Mouse (Mus musculus) forebrain, embryonic 12.5 days (tissue): ENCODE data around the gene 1700016D06Rik. TPM values are rescaled to one million over a fixed set of nuclear protein-coding genes. Genes with fewer than 3 reads are reported as not detected.

ENCODE experiments used
- ATAC-seq: fragments of 200-750 bp; cut with Nextera tagmentation; 2 replicates; pipeline ENCODE4 v1.8.0; 2017; ENCODE audit warnings: moderate TSS enrichment; ENCODE audit not compliant: low FRiP score
- H3K27ac ChIP-seq: fragments of 300-500 bp; sonication (generic); 2 replicates; pipeline ENCODE4 v1.5.1; 2016; ENCODE audit warnings: mild to moderate bottlenecking
- H3K27me3 ChIP-seq: fragments of 300-500 bp; sonication (generic); 2 replicates; pipeline ENCODE4 v1.6.1; 2016; ENCODE audit warnings: mild to moderate bottlenecking
- H3K36me3 ChIP-seq: fragments of 300-500 bp; sonication (generic); replicated peaks from 2 replicates; pipeline ENCODE4 v1.6.1; 2016; ENCODE audit warnings: mild to moderate bottlenecking
- H3K4me1 ChIP-seq: fragments of 300-500 bp; sonication (generic); 2 replicates; pipeline ENCODE4 v1.6.1; 2016
- H3K4me2 ChIP-seq: fragments of 300-500 bp; sonication (generic); 2 replicates; pipeline ENCODE4 v1.6.1; 2016; ENCODE audit warnings: mild to moderate bottlenecking, moderate library complexity
- H3K4me3 ChIP-seq: fragments of 300-500 bp; sonication (generic); replicated peaks from 2 replicates; pipeline ENCODE4 v1.5.1; 2016; ENCODE audit warnings: mild to moderate bottlenecking
- H3K9ac ChIP-seq: fragments of 300-500 bp; sonication (generic); 2 replicates; pipeline ENCODE4 v1.6.1; 2016; ENCODE audit warnings: mild to moderate bottlenecking
- H3K9me3 ChIP-seq: fragments of 300-500 bp; sonication (generic); 2 replicates; pipeline ENCODE4 v1.6.1; 2016
- WGBS: fragments of 180-500 bp; shearing (Covaris S2); methylation state at CpG from one replicate; pipeline ENCODE4 v1.1.7; 2016; 5-methylcytosine and 5-hydroxymethylcytosine counted together
- microRNA-seq: library from miRNA; unstranded; fragments of <30 nt; microRNA quantifications from one replicate; pipeline ENCODE4, GENCODE M21; 2017
- polyA plus RNA-seq: library from polyadenylated mRNA; unstranded; fragments of >200 nt; fragmentation: Nextera tagmentation; extraction: Ambion mirVana; gene quantifications from 2 replicates; pipeline ENCODE4 v1.2.1, GENCODE M21; 2016

Gene 1700016D06Rik
- polyA plus RNA-seq, 1 experiment from 2014 or later: not detected

DNA sequence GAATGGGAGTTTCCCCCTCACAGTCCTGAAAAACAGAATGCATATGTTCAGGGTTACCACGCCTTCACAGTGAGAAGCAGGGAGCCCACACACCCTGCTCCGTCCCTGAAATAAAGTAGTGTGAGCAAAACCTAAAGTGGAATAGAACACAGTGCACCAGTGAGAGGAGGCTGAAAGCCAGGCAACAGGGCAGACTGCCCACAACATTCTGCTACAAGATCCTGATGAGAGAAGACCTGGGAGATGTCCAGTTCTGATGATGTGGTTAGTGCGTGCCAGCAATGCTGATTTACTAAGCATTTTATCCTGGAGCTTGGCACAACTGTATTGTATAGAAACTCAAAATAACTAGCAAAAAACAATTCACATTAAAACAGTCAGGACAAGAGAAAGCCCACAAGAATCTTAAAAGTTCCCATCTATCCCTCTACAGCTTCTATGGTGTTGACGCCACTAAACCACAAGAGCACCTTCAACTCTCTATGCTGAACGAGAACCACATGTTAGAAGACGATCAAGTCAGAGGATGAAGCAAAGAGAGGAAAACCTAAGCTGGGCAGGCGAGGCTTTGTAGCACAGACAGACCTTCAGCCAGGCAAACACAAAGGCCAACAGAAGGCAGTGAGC lies 72.2 kb downstream of the 1700016D06Rik start:
- Histone ChIP-seq H3K4me3 (no peak overlapping the region), H3K27ac (no peak overlapping the region), H3K4me2 (no peak overlapping the region), H3K9ac (no peak overlapping the region), H3K9me3 (no peaks in the 10 kb centered on the region), H3K27me3 (no peaks in the 10 kb centered on the region), H3K4me1 (peaks cover 14% of the 10 kb centered on the region), H3K36me3 (peaks cover 64% of the 10 kb centered on the region)
- ATAC-seq: no peak
- WGBS: 78% methylated on average over 7 of the region's 7 CpGs

- Histone ChIP-seq H3K9ac (no peak overlapping the region), H3K36me3 (peaks cover 70% of the 10 kb centered on the region), H3K4me2 (no peak overlapping the region), H3K9me3 (no peaks in the 10 kb centered on the region), H3K27me3 (no peaks in the 10 kb centered on the region), H3K27ac (no peak overlapping the region), H3K4me1 (peaks cover 5% of the 10 kb centered on the region), H3K4me3 (no peak overlapping the region)
- WGBS: 84% methylated on average over 9 of the region's 9 CpGs
- ATAC-seq: no peak
These were observed 73.1 kb downstream of the 1700016D06Rik start for GRCm38 (mm10) chr8:11627717-11628116.

DNA sequence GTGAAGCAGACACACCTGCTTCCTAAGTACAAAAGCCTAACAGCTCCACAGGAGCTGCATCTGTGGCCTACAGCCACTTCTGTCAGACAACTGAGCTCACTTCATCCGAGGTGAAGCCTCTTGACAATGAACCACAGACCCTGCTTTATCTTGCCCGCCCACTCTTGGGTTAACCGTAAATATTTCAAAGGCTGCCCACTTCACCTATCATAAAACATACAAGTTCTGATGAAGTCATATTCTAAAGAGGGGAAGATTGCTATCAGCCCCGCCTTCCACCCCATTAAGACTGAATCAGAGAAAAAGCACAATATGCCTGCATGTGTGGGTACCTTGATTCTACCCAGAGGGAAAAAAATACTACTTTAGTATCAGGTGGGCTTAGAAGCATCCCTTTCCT lies 75.8 kb downstream of the 1700016D06Rik start:
- ATAC-seq: no peak
- Histone ChIP-seq H3K9ac (no peak overlapping the region), H3K36me3 (peaks cover 72% of the 10 kb centered on the region), H3K4me3 (no peak overlapping the region), H3K27me3 (no peaks in the 10 kb centered on the region), H3K9me3 (no peaks in the 10 kb centered on the region), H3K4me2 (no peak overlapping the region), H3K27ac (no peak overlapping the region), H3K4me1 (no peaks in the 10 kb centered on the region)
- 83% methylated on average over 4 of the region's 4 CpGs for WGBS

GRCm38 (mm10) chr8:11619091-11619490 lies 81.8 kb downstream of the 1700016D06Rik start:
- Histone ChIP-seq H3K4me1 (no peaks in the 10 kb centered on the region; the same call in 1 of the 2 replicates), H3K27me3 (no peaks in the 10 kb centered on the region), H3K27ac (no peak overlapping the region), H3K9me3 (no peaks in the 10 kb centered on the region), H3K4me2 (no peak overlapping the region), H3K9ac (no peak overlapping the region), H3K36me3 (peaks cover 80% of the 10 kb centered on the region), H3K4me3 (no peak overlapping the region)
- no peak for ATAC-seq
- WGBS: 89% methylated on average over 3 of the region's 3 CpGs

DNA sequence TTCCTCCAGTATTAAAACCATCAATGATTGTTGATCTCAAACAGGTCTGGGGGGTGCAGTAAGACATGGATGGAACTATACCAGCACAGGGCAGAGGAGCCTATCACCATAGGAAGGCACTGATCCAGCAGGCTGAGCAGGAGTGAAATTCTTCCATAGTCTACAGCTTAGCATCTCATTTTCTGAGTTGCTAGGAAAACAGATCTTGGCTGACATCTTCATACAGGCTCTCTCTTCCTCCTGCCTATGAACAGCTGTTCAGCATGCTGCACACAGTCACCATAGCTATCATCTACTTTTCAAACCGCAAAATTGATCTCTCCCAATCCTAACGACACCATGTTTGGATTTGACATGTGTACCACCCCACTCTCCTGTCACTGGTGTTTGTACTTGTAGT lies 82.8 kb downstream of the 1700016D06Rik start:
- ATAC-seq: no peak
- Histone ChIP-seq H3K27me3 (no peaks in the 10 kb centered on the region), H3K9me3 (no peaks in the 10 kb centered on the region), H3K9ac (no peak overlapping the region), H3K4me2 (no peak overlapping the region), H3K36me3 (peaks cover 85% of the 10 kb centered on the region), H3K4me1 (no peaks in the 10 kb centered on the region; the same call in 1 of the 2 replicates), H3K27ac (no peak overlapping the region), H3K4me3 (no peak overlapping the region)
- WGBS: 87% methylated on average over 2 of the region's 2 CpGs

DNA sequence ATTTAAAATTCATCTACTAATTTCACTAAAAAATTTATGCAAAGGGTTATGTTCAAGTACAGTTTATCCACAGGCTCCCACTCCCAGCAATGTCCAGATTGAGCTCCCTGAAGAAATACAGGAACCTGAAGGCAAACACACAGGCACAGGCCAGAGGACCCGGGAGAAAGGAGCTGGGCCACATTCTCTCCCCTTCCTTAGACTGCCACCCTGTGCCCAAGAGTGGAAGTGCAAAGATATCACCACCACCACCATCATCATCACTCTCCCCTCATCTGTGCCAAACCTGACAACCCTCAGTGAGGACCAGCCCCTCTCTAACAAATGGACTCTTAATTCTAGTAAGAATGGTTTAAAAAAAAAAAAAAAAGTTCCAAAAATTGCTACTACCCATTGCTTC lies 84.6 kb downstream of the 1700016D06Rik start:
- no peak overlapping the region for H3K4me3 ChIP-seq
- 19% methylated on average over 1 of the region's 1 CpGs for WGBS
- H3K9ac ChIP-seq: no peak overlapping the region
- H3K4me1 ChIP-seq: no peaks in the 10 kb centered on the region; the same call in 1 of the 2 replicates
- no peak overlapping the region for H3K4me2 ChIP-seq
- no peak for ATAC-seq
- H3K36me3 ChIP-seq: peaks cover 86% of the 10 kb centered on the region
- H3K27me3 ChIP-seq: no peaks in the 10 kb centered on the region
- no peaks in the 10 kb centered on the region for H3K9me3 ChIP-seq
- no peak overlapping the region for H3K27ac ChIP-seq

GRCm38 (mm10) chr8:11614126-11614835 lies 86.6 kb downstream of the 1700016D06Rik start:
- Histone ChIP-seq H3K27me3 (no peaks in the 10 kb centered on the region), H3K9ac (no peak overlapping the region), H3K27ac (no peak overlapping the region), H3K36me3 (peaks cover 86% of the 10 kb centered on the region), H3K4me1 (no peaks in the 10 kb centered on the region; the same call in 1 of the 2 replicates), H3K4me3 (no peak overlapping the region), H3K4me2 (no peak overlapping the region), H3K9me3 (0 out of 2 replicates have a peak, but pooled peaks cover 2% of the 10 kb centered on the region)
- WGBS: 89% methylated on average over 6 of the region's 6 CpGs
- ATAC-seq: no peak

GRCm38 (mm10) chr8:11608848-11609247 lies 92.0 kb downstream of the 1700016D06Rik start:
- H3K4me2 ChIP-seq: no peak overlapping the region
- H3K27ac ChIP-seq: no peak overlapping the region
- no peaks in the 10 kb centered on the region for H3K27me3 ChIP-seq
- 97% methylated on average over 9 of the region's 9 CpGs for WGBS
- no peak overlapping the region for H3K4me3 ChIP-seq
- no peaks in the 10 kb centered on the region for H3K4me1 ChIP-seq
- H3K36me3 ChIP-seq: peaks cover 73% of the 10 kb centered on the region
- peaks cover 5% of the 10 kb centered on the region; the same call in 1 of the 2 replicates for H3K9me3 ChIP-seq
- no peak for ATAC-seq
- H3K9ac ChIP-seq: no peak overlapping the region

Small RNA genes lying within 50 kb of the gene (microRNA-seq; reads per million reads assigned to microRNA genes)
- gene Mir7238: 3.9 reads per million, percentile 13 among the genes with 10 or more reads in this experiment

Other genes with a start within 250 kb of the 1700016D06Rik start
- gene Rab20, start 222.4 kb downstream of the 1700016D06Rik start, polyA plus RNA-seq: 0.36 and 0.74 TPM in 2 replicates
- 119 and 127 TPM in 2 replicates for gene Naxd, start 203.6 kb downstream of the 1700016D06Rik start, polyA plus RNA-seq
- 19.9 and 21.4 TPM in 2 replicates for gene Cars2, start 150.3 kb downstream of the 1700016D06Rik start, polyA plus RNA-seq
- 43.6 and 47.2 TPM in 2 replicates for gene Ing1, start 145.5 kb downstream of the 1700016D06Rik start, polyA plus RNA-seq
- gene Ankrd10, start 65.3 kb downstream of the 1700016D06Rik start, polyA plus RNA-seq: 137 and 145 TPM in 2 replicates
- gene Arhgef7, start 26.7 kb upstream of the 1700016D06Rik start, polyA plus RNA-seq: 78.8 and 82.1 TPM in 2 replicates
- 0.26 TPM in 1 of 2 replicates, not detected in the other for gene Tex29, start 139.4 kb upstream of the 1700016D06Rik start, polyA plus RNA-seq